Mouse (Mus musculus) spleen, adult 2 months (tissue): ENCODE results near the gene Olfr683.

ENCODE experiments used
- CTCF ChIP-seq: fragments of 200-500 bp; IDR thresholded peaks from 2 replicates; pipeline ENCODE4 v1.5.1; 2011; ENCODE audit warnings: mild to moderate bottlenecking, inconsistent platforms; ENCODE audit not compliant: insufficient read depth, insufficient read length, insufficient replicate concordance; ENCODE audit errors: extremely low read depth
- POLR2A ChIP-seq: fragments of 200-500 bp; IDR thresholded peaks from 2 replicates; pipeline ENCODE4 v1.6.1; 2011; ENCODE audit warnings: low read depth, low read length, inconsistent platforms

GRCm38 (mm10) chr7:105170773-105171172, 24.0 kb upstream of the Olfr683 start:
- no peak for TF ChIP-seq CTCF
- no peak for TF ChIP-seq POLR2A
